Mouse (Mus musculus): ENCODE data around the gene Oas1e.
"Not testable (repeated sequence)": the region's sequence is repeated elsewhere in the genome, so short reads cannot be mapped to it uniquely, and the experiment has no call there.

Oas1e gene

GRCm38 (mm10) chr5:120795480-120796034 lies at the start of gene Oas1e:
Oas1e (minus strand) TSS chr5:120795530.
- in situ Hi-C loops (cut with MboI, MseI): not testable (repeated sequence)

GRCm38 (mm10) chr5:120844713-120845112 lies 49.4 kb upstream of the Oas1e start:
- in situ Hi-C loops (cut with MboI, MseI): loop anchor here (5.0 kb wide), 1 partner anchor 42 kb away; no protein-coding TSS in a partner anchor

GRCm38 (mm10) chr5:120836731-120837585 lies 41.6 kb upstream of the Oas1e start:
- in situ Hi-C loops (cut with MboI, MseI): no loop called here

- in situ Hi-C loops (cut with MboI, MseI): no loop called here
Measured at GRCm38 (mm10) chr5:120833335-120834280, 38.3 kb upstream of the Oas1e start.

- in situ Hi-C loops (cut with MboI, MseI): no loop called here
Measured at GRCm38 (mm10) chr5:120831031-120831430, 35.7 kb upstream of the Oas1e start.

- in situ Hi-C loops (cut with MboI, MseI): no loop called here
Measured at GRCm38 (mm10) chr5:120818999-120819398, 23.7 kb upstream of the Oas1e start.

- in situ Hi-C loops (cut with MboI, MseI): no loop called here
Measured at GRCm38 (mm10) chr5:120815949-120816348, 20.6 kb upstream of the Oas1e start.

GRCm38 (mm10) chr5:120813023-120813422 lies 17.7 kb upstream of the Oas1e start:
- in situ Hi-C loops (cut with MboI, MseI): no loop called here

- in situ Hi-C loops (cut with MboI, MseI): no loop called here
Measured at GRCm38 (mm10) chr5:120811951-120812819, 16.9 kb upstream of the Oas1e start, which contains the start of gene Oas1c. Oas1c (minus strand) TSS chr5:120812514.

GRCm38 (mm10) chr5:120809171-120809570 lies 13.8 kb upstream of the Oas1e start:
- in situ Hi-C loops (cut with MboI, MseI): no loop called here

GRCm38 (mm10) chr5:120806458-120806857 lies 11.1 kb upstream of the Oas1e start:
- in situ Hi-C loops (cut with MboI, MseI): no loop called here

- in situ Hi-C loops (cut with MboI, MseI): loop anchor here (5.0 kb wide), 1 partner anchor 39 kb away; no protein-coding TSS in a partner anchor
Measured at GRCm38 (mm10) chr5:120803596-120803995, 8.3 kb upstream of the Oas1e start.

- in situ Hi-C loops (cut with MboI, MseI): not testable (repeated sequence)
Measured at GRCm38 (mm10) chr5:120798943-120799342, 3.6 kb upstream of the Oas1e start.

GRCm38 (mm10) chr5:120798147-120798546 lies 2.8 kb upstream of the Oas1e start:
- in situ Hi-C loops (cut with MboI, MseI): not testable (repeated sequence)

GRCm38 (mm10) chr5:120793043-120793442 lies 2.3 kb downstream of the Oas1e start:
- in situ Hi-C loops (cut with MboI, MseI): no loop called here

GRCm38 (mm10) chr5:120787042-120787441 lies 8.3 kb downstream of the Oas1e start:
- in situ Hi-C loops (cut with MboI, MseI): no loop called here

GRCm38 (mm10) chr5:120782446-120782845 lies 12.9 kb downstream of the Oas1e start:
- in situ Hi-C loops (cut with MboI, MseI): no loop called here

- in situ Hi-C loops (cut with MboI, MseI): no loop called here
Measured at GRCm38 (mm10) chr5:120781646-120782045, 13.7 kb downstream of the Oas1e start.

- in situ Hi-C loops (cut with MboI, MseI): no loop called here
Measured at GRCm38 (mm10) chr5:120779922-120780321, 15.4 kb downstream of the Oas1e start.

- in situ Hi-C loops (cut with MboI, MseI): no loop called here
Measured at GRCm38 (mm10) chr5:120778941-120779340, 16.4 kb downstream of the Oas1e start.

GRCm38 (mm10) chr5:120777478-120777877 lies 17.9 kb downstream of the Oas1e start, which contains the start of gene Oas3:
Oas3 (minus strand) TSS chr5:120777661.
- in situ Hi-C loops (cut with MboI, MseI): no loop called here

Measured in T-helper 1 cell (primary cell).